ENCODE assay signal across 16 mouse cellular contexts in genomic region chr3:150198492-150198891, GRCm38 (mm10).
"Had no signal": no experiment of that assay in that cellular context is flagged by ENCODE, and none has a peak within 500 bp of the region (broad histone marks: within the 10 kb centered on the region; RNA-seq: fewer than 3 reads in every experiment).

No protein-coding gene starts in this region.

- H3K4me2 ChIP-seq: liver, embryonic 11.5 days; liver, embryonic 13.5 days; liver, embryonic 15.5 days; midbrain, embryonic 11.5 days; midbrain, embryonic 13.5 days; neural tube, embryonic 12.5 days; stomach, embryonic 15.5 days had no signal

- H3K4me1 ChIP-seq: liver, embryonic 13.5 days; liver, embryonic 15.5 days; megakaryocyte, embryonic 14.5 days; midbrain, embryonic 13.5 days; neural tube, embryonic 12.5 days; stomach, embryonic 15.5 days had no signal

- DNase-seq: liver, embryonic 13.5 days; liver, postnatal 0 days; right cerebral cortex, postnatal 14 days; thymus, adult 2 months; thymus, postnatal 25 days; thymus, postnatal 4 days had no signal

- H3K9ac ChIP-seq: liver, embryonic 13.5 days; liver, embryonic 15.5 days; liver, postnatal 0 days; midbrain, embryonic 13.5 days; neural tube, embryonic 12.5 days; stomach, embryonic 15.5 days had no signal

- H3K27ac ChIP-seq: liver, embryonic 13.5 days; liver, embryonic 15.5 days; macrophage; midbrain, embryonic 13.5 days; neural tube, embryonic 12.5 days; stomach, embryonic 15.5 days; stomach, postnatal 0 days had no signal

- H3K27me3 ChIP-seq: liver, embryonic 13.5 days; liver, embryonic 15.5 days; megakaryocyte, embryonic 14.5 days; midbrain, embryonic 13.5 days; neural tube, embryonic 12.5 days; stomach, embryonic 15.5 days had no signal

- H3K4me3 ChIP-seq: liver, embryonic 13.5 days; liver, embryonic 15.5 days; megakaryocyte, embryonic 14.5 days; midbrain, embryonic 13.5 days; neural tube, embryonic 12.5 days; stomach, embryonic 15.5 days had no signal

- H3K36me3 ChIP-seq: liver, embryonic 13.5 days; liver, embryonic 15.5 days; midbrain, embryonic 13.5 days; neural tube, embryonic 12.5 days; stomach, embryonic 15.5 days had no signal

- ATAC-seq: liver, postnatal 0 days; lung, postnatal 0 days; midbrain, embryonic 13.5 days had no signal

- H3K9me3 ChIP-seq: liver, embryonic 13.5 days; liver, embryonic 15.5 days; megakaryocyte, embryonic 14.5 days; midbrain, embryonic 13.5 days; neural tube, embryonic 12.5 days; stomach, embryonic 15.5 days had no signal
